Mouse (Mus musculus): ENCODE results near the gene Gtdc1. TPM values are rescaled to one million over a fixed set of nuclear protein-coding genes. Genes with fewer than 3 reads are reported as not detected.
A peak's percentile ranks its signal among the peaks of the same experiment; 100 is the strongest.

The Gtdc1 gene
- total and polyA plus RNA-seq, 2 experiments from 2014 or later = 11.9 to 13.9 TPM

DNA sequence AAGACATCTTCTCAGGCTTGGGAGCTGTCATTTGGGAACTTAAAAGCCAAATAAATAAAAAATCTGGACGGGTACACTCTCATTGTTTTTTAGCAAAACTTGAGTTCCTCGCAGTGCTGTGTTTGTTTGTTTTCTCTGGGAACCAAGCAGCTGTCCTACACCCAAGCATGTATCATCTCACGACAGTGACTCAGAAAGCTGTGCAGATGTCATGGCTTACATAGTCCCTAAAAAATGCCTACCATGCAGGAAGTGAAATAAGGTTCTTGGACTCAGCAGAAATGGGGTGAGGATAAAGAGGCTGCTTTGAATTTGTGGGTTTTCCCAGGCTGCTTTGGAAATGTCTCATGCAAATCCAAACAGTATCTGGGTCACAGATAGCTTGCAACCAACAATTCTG is 28.8 kb upstream of the Gtdc1 start:
- Histone ChIP-seq H3K4me2 (ENCODE audit: low read depth, low read length) (no peak overlapping the region), H3K4me1 (ENCODE audit: control insufficient read depth, insufficient read depth) (peaks cover 15% of the 10 kb centered on the region), H3K36me3 (replicated peaks; ENCODE audit: control insufficient read depth, insufficient read depth, low read length) (no peaks in the 10 kb centered on the region), H3K27ac (ENCODE audit: low read depth) (peak overlapping the region; percentile 41; the same call in 1 of the 2 replicates), H3K9ac (replicated peaks; ENCODE audit: low read depth, low read length) (no peak overlapping the region), H3K4me3 (ENCODE audit: low read depth, low read length) (no peak overlapping the region), H3K27me3 (ENCODE audit: control insufficient read depth, insufficient read depth, low read length) (no peaks in the 10 kb centered on the region), H3K9me3 (replicated peaks; ENCODE audit: control insufficient read depth, low read length) (no peaks in the 10 kb centered on the region)
- WGBS = 31% methylated on average over 3 of the region's 3 CpGs
- TF ChIP-seq CTCF (IDR thresholded peaks at IDR 0.05; ENCODE audit: low read depth) (no peak), EP300 (IDR thresholded peaks at IDR 0.05; ENCODE audit: low read depth) (no peak)
- ATAC-seq (ENCODE audit: insufficient read depth, low read depth) (peak; percentile 34; the same call in 1 of the 2 replicates), DNase-seq (ENCODE audit: low spot score) (peak; percentile 19)

DNA sequence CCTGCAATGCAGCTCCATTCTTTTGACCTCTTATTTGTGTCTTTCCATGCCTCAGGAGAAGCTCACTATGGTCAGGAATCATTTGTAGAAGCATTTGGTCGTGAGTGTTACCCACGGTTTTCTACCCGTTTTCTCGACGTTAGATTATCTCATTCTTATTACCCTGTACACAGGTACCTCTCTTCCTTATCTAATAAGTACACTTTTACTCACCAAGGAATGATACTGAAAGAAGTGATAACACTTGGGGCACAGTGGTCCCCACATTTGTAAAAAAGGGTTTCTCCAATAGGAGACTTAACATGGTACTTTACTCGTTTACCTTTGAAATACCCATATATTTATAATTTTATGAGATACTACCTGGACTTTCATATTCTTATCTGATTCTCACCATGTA is 28.0 kb upstream of the Gtdc1 start:
- Histone ChIP-seq H3K27ac (ENCODE audit: low read depth) (no peak overlapping the region), H3K4me2 (ENCODE audit: low read depth, low read length) (no peak overlapping the region), H3K27me3 (ENCODE audit: control insufficient read depth, insufficient read depth, low read length) (no peaks in the 10 kb centered on the region), H3K9me3 (replicated peaks; ENCODE audit: control insufficient read depth, low read length) (no peaks in the 10 kb centered on the region), H3K4me3 (ENCODE audit: low read depth, low read length) (no peak overlapping the region), H3K9ac (replicated peaks; ENCODE audit: low read depth, low read length) (no peak overlapping the region), H3K36me3 (replicated peaks; ENCODE audit: control insufficient read depth, insufficient read depth, low read length) (no peaks in the 10 kb centered on the region), H3K4me1 (ENCODE audit: control insufficient read depth, insufficient read depth) (peaks cover 15% of the 10 kb centered on the region)
- DNase-seq (ENCODE audit: low spot score) (no peak), ATAC-seq (ENCODE audit: insufficient read depth, low read depth) (no peak)
- TF ChIP-seq EP300 (IDR thresholded peaks at IDR 0.05; ENCODE audit: low read depth) (no peak), CTCF (IDR thresholded peaks at IDR 0.05; ENCODE audit: low read depth) (no peak)
- 76% methylated on average over 6 of the region's 6 CpGs for WGBS

DNA sequence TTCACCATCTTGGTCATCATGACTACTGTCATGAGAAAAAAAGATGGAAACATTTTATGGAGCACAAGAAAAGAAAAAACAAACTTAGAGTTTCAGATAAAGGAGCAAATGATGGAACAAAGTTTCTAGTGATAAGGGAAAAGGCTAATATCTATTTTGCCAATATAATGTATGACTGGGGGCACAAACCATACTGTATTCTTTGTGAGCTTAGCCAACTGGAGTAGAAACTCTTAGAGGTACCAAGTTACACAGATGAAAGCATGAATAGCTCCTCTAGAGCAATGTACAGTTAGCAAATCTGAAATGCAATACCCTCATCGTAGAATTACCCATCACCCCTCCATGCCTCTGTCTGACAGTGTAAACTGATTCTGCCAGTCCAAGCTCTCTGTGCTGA is 26.7 kb upstream of the Gtdc1 start:
- Histone ChIP-seq H3K4me2 (ENCODE audit: low read depth, low read length) (no peak overlapping the region), H3K4me3 (ENCODE audit: low read depth, low read length) (no peak overlapping the region), H3K27ac (ENCODE audit: low read depth) (no peak overlapping the region), H3K36me3 (replicated peaks; ENCODE audit: control insufficient read depth, insufficient read depth, low read length) (no peaks in the 10 kb centered on the region), H3K4me1 (ENCODE audit: control insufficient read depth, insufficient read depth) (peaks cover 15% of the 10 kb centered on the region), H3K9me3 (replicated peaks; ENCODE audit: control insufficient read depth, low read length) (no peaks in the 10 kb centered on the region), H3K9ac (replicated peaks; ENCODE audit: low read depth, low read length) (no peak overlapping the region), H3K27me3 (ENCODE audit: control insufficient read depth, insufficient read depth, low read length) (no peaks in the 10 kb centered on the region)
- TF ChIP-seq EP300 (IDR thresholded peaks at IDR 0.05; ENCODE audit: low read depth) = no peak
- TF ChIP-seq CTCF (IDR thresholded peaks at IDR 0.05; ENCODE audit: low read depth) = no peak
- ATAC-seq (ENCODE audit: insufficient read depth, low read depth) (no peak), DNase-seq (ENCODE audit: low spot score) (no peak)
- WGBS = 54% methylated on average over 1 of the region's 1 CpGs

DNA sequence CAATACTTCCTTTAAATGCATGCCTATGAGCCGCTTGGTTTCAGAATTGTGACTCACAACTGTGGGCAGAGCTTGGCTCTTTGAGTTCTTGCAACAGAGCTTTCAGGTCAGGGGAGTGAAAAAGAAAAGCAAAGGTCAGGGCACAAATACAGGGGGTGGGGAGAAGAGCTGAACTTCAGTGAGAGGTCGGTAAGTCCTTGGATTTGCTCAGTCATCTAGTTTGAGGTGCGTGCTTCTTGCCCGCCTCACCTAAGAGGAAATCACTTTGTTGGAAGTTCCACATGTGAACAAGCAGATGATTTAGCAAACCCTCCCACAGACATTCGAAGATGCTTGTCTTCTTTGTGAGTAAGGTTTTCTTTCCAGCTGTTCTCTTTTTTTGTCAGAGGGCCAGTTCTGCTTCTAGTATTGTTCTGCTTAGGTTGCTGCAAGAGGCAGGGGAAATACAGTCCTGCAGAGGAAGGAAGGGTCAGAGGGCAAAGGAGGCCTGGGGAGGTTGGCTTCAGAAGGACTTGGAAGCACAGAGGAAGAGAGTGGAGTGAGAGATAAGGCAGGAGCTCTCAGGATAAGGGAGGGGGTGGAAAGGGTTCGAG is 25.5 kb upstream of the Gtdc1 start:
- TF ChIP-seq CTCF (IDR thresholded peaks at IDR 0.05; ENCODE audit: low read depth) (no peak), EP300 (IDR thresholded peaks at IDR 0.05; ENCODE audit: low read depth) (no peak)
- no peak overlapping the region for H3K9ac ChIP-seq (replicated peaks; ENCODE audit: low read depth, low read length)
- H3K4me1 ChIP-seq (ENCODE audit: control insufficient read depth, insufficient read depth) = peaks cover 15% of the 10 kb centered on the region
- no peaks in the 10 kb centered on the region for H3K27me3 ChIP-seq (ENCODE audit: control insufficient read depth, insufficient read depth, low read length)
- H3K4me2 ChIP-seq (ENCODE audit: low read depth, low read length) = no peak overlapping the region
- H3K27ac ChIP-seq (ENCODE audit: low read depth) = peak overlapping the region; percentile 56
- DNase-seq (ENCODE audit: low spot score) = peak; percentile 55
- 38% methylated on average over 6 of the region's 6 CpGs for WGBS
- H3K36me3 ChIP-seq (replicated peaks; ENCODE audit: control insufficient read depth, insufficient read depth, low read length) = no peaks in the 10 kb centered on the region
- no peaks in the 10 kb centered on the region for H3K9me3 ChIP-seq (replicated peaks; ENCODE audit: control insufficient read depth, low read length)
- peak; percentile 82; the same call in 1 of the 2 replicates for ATAC-seq (ENCODE audit: insufficient read depth, low read depth)
- H3K4me3 ChIP-seq (ENCODE audit: low read depth, low read length) = no peak overlapping the region

DNA sequence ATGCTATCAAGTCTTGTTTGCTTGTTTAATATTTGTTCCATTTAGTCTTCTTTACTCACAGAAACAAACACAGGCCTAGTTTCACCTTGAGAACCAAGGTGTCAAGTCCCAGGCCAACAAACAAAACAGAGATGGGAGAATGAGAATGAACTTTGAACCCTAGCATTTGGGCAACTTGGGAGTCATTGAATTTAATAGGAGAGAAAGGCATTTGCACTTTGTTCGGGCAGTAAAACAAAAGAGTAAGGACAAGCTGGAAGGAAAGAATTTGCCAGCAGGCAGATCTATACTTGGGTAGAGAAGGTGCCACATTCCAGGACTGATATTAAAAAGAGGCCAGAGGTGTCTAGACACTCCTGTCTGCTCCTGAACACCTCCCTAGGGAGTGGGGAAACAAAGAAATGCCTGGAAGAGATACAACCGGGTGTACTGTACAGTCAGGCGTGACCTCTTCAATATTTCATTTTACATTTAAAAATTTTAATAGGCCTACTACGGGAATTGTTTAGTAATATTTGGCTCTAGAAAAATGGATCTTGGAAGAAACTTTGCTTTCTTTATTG is 24.3 kb upstream of the Gtdc1 start:
- Histone ChIP-seq H3K9me3 (replicated peaks; ENCODE audit: control insufficient read depth, low read length) (no peaks in the 10 kb centered on the region), H3K36me3 (replicated peaks; ENCODE audit: control insufficient read depth, insufficient read depth, low read length) (no peaks in the 10 kb centered on the region), H3K27me3 (ENCODE audit: control insufficient read depth, insufficient read depth, low read length) (no peaks in the 10 kb centered on the region), H3K4me2 (ENCODE audit: low read depth, low read length) (no peak overlapping the region), H3K4me3 (ENCODE audit: low read depth, low read length) (no peak overlapping the region), H3K4me1 (ENCODE audit: control insufficient read depth, insufficient read depth) (peaks cover 15% of the 10 kb centered on the region), H3K27ac (ENCODE audit: low read depth) (0 out of 2 replicates have a peak overlapping the region, but pooled peaks have one; percentile 56), H3K9ac (replicated peaks; ENCODE audit: low read depth, low read length) (no peak overlapping the region)
- no peak for TF ChIP-seq EP300 (IDR thresholded peaks at IDR 0.05; ENCODE audit: low read depth)
- no peak for TF ChIP-seq CTCF (IDR thresholded peaks at IDR 0.05; ENCODE audit: low read depth)
- DNase-seq (ENCODE audit: low spot score) (peak; percentile 17), ATAC-seq (ENCODE audit: insufficient read depth, low read depth) (no peak)
- 33% methylated on average over 4 of the region's 4 CpGs for WGBS

DNA sequence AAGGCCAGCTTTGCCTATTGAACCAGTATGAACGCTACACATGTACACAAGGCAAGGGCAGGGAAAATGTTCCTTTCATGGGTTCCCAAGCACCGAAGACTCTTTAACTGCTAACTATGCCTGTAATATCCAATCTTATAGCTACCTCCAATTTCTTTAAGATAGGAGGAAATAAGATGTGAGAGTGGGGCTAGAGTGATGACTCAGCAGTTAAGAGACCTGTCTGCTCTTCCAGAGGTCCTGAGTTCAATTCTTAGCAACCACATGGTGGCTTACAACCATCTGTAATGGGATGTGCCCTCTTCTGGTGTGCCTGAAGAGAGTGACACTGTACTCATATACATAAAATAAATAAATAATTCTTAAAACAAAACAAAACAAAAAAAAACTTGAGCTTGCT is 17.2 kb upstream of the Gtdc1 start:
- TF ChIP-seq CTCF (IDR thresholded peaks at IDR 0.05; ENCODE audit: low read depth) = no peak
- no peak for TF ChIP-seq EP300 (IDR thresholded peaks at IDR 0.05; ENCODE audit: low read depth)
- no peaks in the 10 kb centered on the region for H3K36me3 ChIP-seq (replicated peaks; ENCODE audit: control insufficient read depth, insufficient read depth, low read length)
- 98% methylated on average over 2 of the region's 2 CpGs for WGBS
- no peaks in the 10 kb centered on the region for H3K4me1 ChIP-seq (ENCODE audit: control insufficient read depth, insufficient read depth)
- no peaks in the 10 kb centered on the region for H3K27me3 ChIP-seq (ENCODE audit: control insufficient read depth, insufficient read depth, low read length)
- no peak overlapping the region for H3K9ac ChIP-seq (replicated peaks; ENCODE audit: low read depth, low read length)
- no peak overlapping the region for H3K4me3 ChIP-seq (ENCODE audit: low read depth, low read length)
- H3K27ac ChIP-seq (ENCODE audit: low read depth) = no peak overlapping the region
- H3K9me3 ChIP-seq (replicated peaks; ENCODE audit: control insufficient read depth, low read length) = no peaks in the 10 kb centered on the region
- ATAC-seq (ENCODE audit: insufficient read depth, low read depth) = no peak
- no peak overlapping the region for H3K4me2 ChIP-seq (ENCODE audit: low read depth, low read length)
- no peak for DNase-seq (ENCODE audit: low spot score)

All from heart, postnatal 0 days (tissue).